Mouse (Mus musculus) neural tube, embryonic 15.5 days (tissue): ENCODE results near the gene Akap6. TPM values are rescaled to one million over a fixed set of nuclear protein-coding genes. Genes with fewer than 3 reads are reported as not detected.

Experiments used
- polyA plus RNA-seq: library from polyadenylated mRNA; unstranded; fragments of >200 nt; fragmentation: Nextera tagmentation; extraction: Ambion mirVana; gene quantifications from 2 replicates; pipeline ENCODE4 v1.2.1, GENCODE M21; 2015

The Akap6 gene
- polyA plus RNA-seq, 1 experiment from 2014 or later, result 24.4 TPM

Other genes starting within 250 kb of the Akap6 start
- gene Arhgap5, start 195.4 kb upstream of the Akap6 start, polyA plus RNA-seq, result 30.3 and 32.9 TPM in 2 replicates